Mouse (Mus musculus) megakaryocyte, embryonic 14.5 days (primary cell): ENCODE data around the gene Fbxl17.

Source experiments
- FLI1 ChIP-seq: IDR thresholded peaks from 2 replicates; pipeline ENCODE4 v1.6.1; 2012; ENCODE audit warnings: low read length, inconsistent platforms, mixed read lengths
- GATA1 ChIP-seq: IDR thresholded peaks from 3 replicates; pipeline ENCODE4 v1.6.1; 2012; ENCODE audit warnings: mixed read lengths, low read length, inconsistent platforms, borderline replicate concordance

DNA sequence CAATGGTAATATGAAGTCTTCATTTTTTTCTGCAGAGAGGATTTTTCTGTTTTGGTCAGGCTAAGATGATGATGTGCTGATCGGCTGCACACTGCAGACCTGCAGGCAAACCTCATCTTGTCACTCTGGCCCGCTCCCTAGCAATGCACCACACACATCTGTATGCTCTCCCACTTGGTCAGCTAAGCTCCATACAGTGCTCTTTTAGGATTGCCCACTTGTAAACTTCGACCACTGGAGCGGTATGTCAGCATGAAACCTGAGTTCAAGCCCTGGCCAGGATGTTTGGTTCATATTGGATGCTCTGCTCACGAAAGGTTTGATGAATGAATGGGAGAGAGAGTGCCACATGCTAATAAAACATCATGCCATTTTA, 259.1 kb downstream of the Fbxl17 start:
- no peak for TF ChIP-seq GATA1
- TF ChIP-seq FLI1: no peak
